Mouse (Mus musculus) hindbrain, embryonic 14.5 days (tissue): ENCODE results near the gene Ctnna3. TPM values are rescaled to one million over a fixed set of nuclear protein-coding genes. Genes with fewer than 3 reads are reported as not detected.

Experiments used
- ATAC-seq: fragments of 200-750 bp; cut with Nextera tagmentation; 2 replicates; pipeline ENCODE4 v1.8.0; 2017; ENCODE audit warnings: moderate number of reproducible peaks, mild to moderate bottlenecking, moderate TSS enrichment, moderate library complexity; ENCODE audit not compliant: low FRiP score
- DNase-seq: peaks from one replicate; pipeline ENCODE4 v3.0.0-alpha.2; 2015; ENCODE audit warnings: low spot score
- H3K27ac ChIP-seq: fragments of 300-500 bp; sonication (generic); 2 replicates; pipeline ENCODE4 v1.5.1; 2014; ENCODE audit warnings: mild to moderate bottlenecking, moderate library complexity
- H3K27me3 ChIP-seq: fragments of 300-500 bp; sonication (generic); 2 replicates; pipeline ENCODE4 v1.6.1; 2014; ENCODE audit warnings: mild to moderate bottlenecking, low read length, mixed read lengths; ENCODE audit not compliant: control insufficient read depth, insufficient read depth
- H3K36me3 ChIP-seq: fragments of 300-500 bp; sonication (generic); replicated peaks from 2 replicates; pipeline ENCODE4 v1.6.1; 2014; ENCODE audit not compliant: control insufficient read depth, insufficient read depth
- H3K4me1 ChIP-seq: fragments of 300-500 bp; sonication (generic); replicated peaks from 2 replicates; pipeline ENCODE4 v1.6.1; 2014; ENCODE audit warnings: antibody characterized with exemption, low read length, mixed read lengths; ENCODE audit not compliant: control insufficient read depth, insufficient read depth
- H3K4me2 ChIP-seq: fragments of 300-500 bp; sonication (generic); replicated peaks from 2 replicates; pipeline ENCODE4 v1.6.1; 2014; ENCODE audit warnings: mild to moderate bottlenecking, moderate library complexity
- H3K4me3 ChIP-seq: fragments of 300-500 bp; sonication (generic); replicated peaks from 2 replicates; pipeline ENCODE4 v1.5.1; 2014; ENCODE audit warnings: mild to moderate bottlenecking, low read length
- H3K9ac ChIP-seq: fragments of 300-500 bp; sonication (generic); 2 replicates; pipeline ENCODE4 v1.6.1; 2014
- H3K9me3 ChIP-seq: fragments of 300-500 bp; sonication (generic); 2 replicates; pipeline ENCODE4 v1.6.1; 2016; ENCODE audit warnings: low read length; ENCODE audit not compliant: control insufficient read depth
- WGBS: fragments of 180-500 bp; shearing (Covaris S2); extraction: QIAGEN DNeasy Blood & Tissue Kit; methylation state at CpG from one replicate; pipeline ENCODE4 v1.1.7; 2014; 5-methylcytosine and 5-hydroxymethylcytosine counted together
- polyA plus RNA-seq: library from polyadenylated mRNA; unstranded; fragments of >200 nt; fragmentation: Nextera tagmentation; extraction: Ambion mirVana; gene quantifications from 2 replicates; pipeline ENCODE4 v1.2.1, GENCODE M21; 2014

Gene Ctnna3
- polyA plus RNA-seq, 1 experiment from 2014 or later, result 4.1 TPM

GRCm38 (mm10) chr10:63566691-63567090, 136.8 kb downstream of the Ctnna3 start:
- Histone ChIP-seq H3K27ac (no peak overlapping the region), H3K27me3 (no peaks in the 10 kb centered on the region), H3K4me1 (no peaks in the 10 kb centered on the region), H3K4me3 (no peak overlapping the region), H3K36me3 (no peaks in the 10 kb centered on the region), H3K4me2 (no peak overlapping the region), H3K9ac (no peak overlapping the region), H3K9me3 (no peaks in the 10 kb centered on the region)
- ATAC-seq, result no peak
- no peak for DNase-seq
- 84% methylated on average over 8 of the region's 8 CpGs for WGBS

- H3K9ac ChIP-seq, result no peak overlapping the region
- H3K9me3 ChIP-seq, result no peaks in the 10 kb centered on the region
- no peak overlapping the region for H3K27ac ChIP-seq
- DNase-seq, result no peak
- no peaks in the 10 kb centered on the region for H3K36me3 ChIP-seq
- no peak overlapping the region for H3K4me3 ChIP-seq
- no peaks in the 10 kb centered on the region for H3K4me1 ChIP-seq
- no peaks in the 10 kb centered on the region for H3K27me3 ChIP-seq
- no peak for ATAC-seq
- no peak overlapping the region for H3K4me2 ChIP-seq
Observed at GRCm38 (mm10) chr10:63571561-63571960, 141.7 kb downstream of the Ctnna3 start.

GRCm38 (mm10) chr10:63572866-63573265, 143.0 kb downstream of the Ctnna3 start:
- no peak for DNase-seq
- Histone ChIP-seq H3K4me1 (no peaks in the 10 kb centered on the region), H3K36me3 (no peaks in the 10 kb centered on the region), H3K4me2 (no peak overlapping the region), H3K27me3 (no peaks in the 10 kb centered on the region), H3K4me3 (no peak overlapping the region), H3K9me3 (no peaks in the 10 kb centered on the region), H3K9ac (no peak overlapping the region), H3K27ac (no peak overlapping the region)
- no peak for ATAC-seq
- 93% methylated on average over 7 of the region's 7 CpGs for WGBS

GRCm38 (mm10) chr10:63574100-63574609, 144.3 kb downstream of the Ctnna3 start:
- Histone ChIP-seq H3K9me3 (no peaks in the 10 kb centered on the region), H3K27ac (no peak overlapping the region), H3K4me1 (no peaks in the 10 kb centered on the region), H3K4me3 (no peak overlapping the region), H3K27me3 (no peaks in the 10 kb centered on the region), H3K4me2 (no peak overlapping the region), H3K9ac (no peak overlapping the region), H3K36me3 (no peaks in the 10 kb centered on the region)
- ATAC-seq (no peak), DNase-seq (no peak)
- WGBS, result 81% methylated on average over 7 of the region's 7 CpGs

GRCm38 (mm10) chr10:63582608-63583007, 152.7 kb downstream of the Ctnna3 start:
- ATAC-seq, result peak; percentile 83
- no peak overlapping the region for H3K27ac ChIP-seq
- no peaks in the 10 kb centered on the region for H3K36me3 ChIP-seq
- H3K4me2 ChIP-seq, result no peak overlapping the region
- no peak overlapping the region for H3K4me3 ChIP-seq
- WGBS, result 9% methylated on average over 14 of the region's 14 CpGs
- H3K27me3 ChIP-seq, result no peaks in the 10 kb centered on the region
- no peak overlapping the region for H3K9ac ChIP-seq
- DNase-seq, result peak; percentile 94
- no peaks in the 10 kb centered on the region for H3K4me1 ChIP-seq
- no peaks in the 10 kb centered on the region for H3K9me3 ChIP-seq

GRCm38 (mm10) chr10:63583798-63584374, 154.0 kb downstream of the Ctnna3 start:
- Histone ChIP-seq H3K9me3 (no peaks in the 10 kb centered on the region), H3K4me1 (no peaks in the 10 kb centered on the region), H3K27ac (no peak overlapping the region), H3K36me3 (no peaks in the 10 kb centered on the region), H3K9ac (no peak overlapping the region), H3K27me3 (no peaks in the 10 kb centered on the region), H3K4me3 (no peak overlapping the region), H3K4me2 (peak overlapping the region; percentile 21; the same call in 1 of the 2 replicates)
- WGBS, result 71% methylated on average over 20 of the region's 20 CpGs
- DNase-seq (no peak), ATAC-seq (no peak)

GRCm38 (mm10) chr10:63599417-63599816, 169.5 kb downstream of the Ctnna3 start:
- H3K9me3 ChIP-seq, result no peaks in the 10 kb centered on the region
- no peak overlapping the region for H3K4me2 ChIP-seq
- no peaks in the 10 kb centered on the region for H3K27me3 ChIP-seq
- no peak overlapping the region for H3K9ac ChIP-seq
- H3K4me1 ChIP-seq, result no peaks in the 10 kb centered on the region
- H3K36me3 ChIP-seq, result no peaks in the 10 kb centered on the region
- H3K4me3 ChIP-seq, result no peak overlapping the region
- 97% methylated on average over 5 of the region's 5 CpGs for WGBS
- DNase-seq, result no peak
- ATAC-seq, result no peak
- no peak overlapping the region for H3K27ac ChIP-seq

- Histone ChIP-seq H3K27me3 (no peaks in the 10 kb centered on the region), H3K4me2 (no peak overlapping the region), H3K36me3 (no peaks in the 10 kb centered on the region), H3K27ac (no peak overlapping the region), H3K4me3 (no peak overlapping the region), H3K9me3 (0 out of 2 replicates have a peak, but pooled peaks cover 1% of the 10 kb centered on the region), H3K4me1 (no peaks in the 10 kb centered on the region), H3K9ac (no peak overlapping the region)
- ATAC-seq (no peak), DNase-seq (no peak)
- WGBS, result 81% methylated on average over 2 of the region's 2 CpGs
Observed at GRCm38 (mm10) chr10:63601206-63601605, 171.3 kb downstream of the Ctnna3 start.

GRCm38 (mm10) chr10:63628546-63628945, 198.6 kb downstream of the Ctnna3 start:
- no peak overlapping the region for H3K9ac ChIP-seq

GRCm38 (mm10) chr10:63633915-63634314, 204.0 kb downstream of the Ctnna3 start:
- Histone ChIP-seq H3K27me3 (no peaks in the 10 kb centered on the region), H3K27ac (no peak overlapping the region), H3K4me1 (no peaks in the 10 kb centered on the region), H3K36me3 (no peaks in the 10 kb centered on the region), H3K4me3 (no peak overlapping the region), H3K9me3 (no peaks in the 10 kb centered on the region), H3K4me2 (no peak overlapping the region), H3K9ac (no peak overlapping the region)
- ATAC-seq (no peak), DNase-seq (no peak)
- WGBS, result 91% methylated on average over 1 of the region's 1 CpGs

More at GRCm38 (mm10) chr10:63628546-63628945, 198.6 kb downstream of the Ctnna3 start:
- DNase-seq (no peak), ATAC-seq (no peak)
- no peaks in the 10 kb centered on the region for H3K36me3 ChIP-seq
- no peaks in the 10 kb centered on the region for H3K4me1 ChIP-seq
- H3K9me3 ChIP-seq, result no peaks in the 10 kb centered on the region
- H3K27ac ChIP-seq, result no peak overlapping the region
- no peak overlapping the region for H3K4me2 ChIP-seq
- H3K4me3 ChIP-seq, result no peak overlapping the region
- no peaks in the 10 kb centered on the region for H3K27me3 ChIP-seq
- WGBS, result 70% methylated on average over 1 of the region's 1 CpGs
